Mouse (Mus musculus): ENCODE measurements around the gene Ccne1.

DNA sequence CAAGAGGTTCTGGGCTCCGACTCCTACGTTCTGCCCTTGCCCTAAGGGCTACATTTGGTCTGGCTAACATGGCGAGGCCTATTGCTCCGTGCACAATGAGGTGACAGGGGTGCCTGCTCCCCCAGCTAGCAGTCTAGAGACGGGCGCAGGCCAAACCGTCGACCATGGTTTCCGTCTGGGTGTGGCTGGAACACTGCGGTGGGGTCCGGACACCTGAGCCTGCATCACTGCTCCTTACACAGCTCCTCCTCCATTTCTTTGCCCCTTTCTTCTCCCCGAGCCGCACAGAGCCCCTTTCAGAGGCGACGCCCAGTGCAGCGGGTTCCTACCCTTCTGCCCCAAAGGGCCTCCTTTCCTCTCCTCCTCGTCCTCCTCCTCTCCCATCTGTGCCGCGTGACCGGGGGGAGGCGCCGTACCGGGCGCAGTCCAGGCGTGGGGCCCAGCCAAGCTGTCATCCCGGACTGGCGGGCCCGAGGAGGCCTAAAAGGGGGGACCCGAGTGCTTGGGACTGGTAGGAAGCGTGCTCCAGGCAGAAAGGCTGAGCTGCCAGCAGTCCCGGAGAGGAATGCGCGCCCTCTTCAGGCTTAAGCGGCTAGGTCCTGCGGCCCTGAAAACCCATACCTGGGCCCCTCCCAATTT, 21.6 kb downstream of the Ccne1 start:
- TF ChIP-seq POLR2A (IDR thresholded peaks at IDR 0.05; ENCODE audit: insufficient read depth, low read depth, low read length) (no peak), CTCF (IDR thresholded peaks at IDR 0.05; ENCODE audit: insufficient read depth, low read depth, low read length) (no peak)

Measured in olfactory bulb, adult 2 months (tissue).